Mouse (Mus musculus) thymus, adult 2 months (tissue): ENCODE measurements around the gene Rnf34.

ENCODE experiments used
- CTCF ChIP-seq: fragments of 200-500 bp; IDR thresholded peaks from 2 replicates; pipeline ENCODE4 v1.5.1; 2012; ENCODE audit warnings: mild to moderate bottlenecking, control low read depth, low read length, moderate library complexity, borderline replicate concordance; ENCODE audit not compliant: control insufficient read depth, poor library complexity, insufficient read depth; ENCODE audit errors: extremely low read depth
- POLR2A ChIP-seq: fragments of 200-500 bp; IDR thresholded peaks from 2 replicates; pipeline ENCODE4 v1.6.1; 2012; ENCODE audit warnings: mild to moderate bottlenecking, low read length, control low read depth, moderate library complexity; ENCODE audit not compliant: control insufficient read depth, poor library complexity, insufficient read depth; ENCODE audit errors: extremely low read depth

DNA sequence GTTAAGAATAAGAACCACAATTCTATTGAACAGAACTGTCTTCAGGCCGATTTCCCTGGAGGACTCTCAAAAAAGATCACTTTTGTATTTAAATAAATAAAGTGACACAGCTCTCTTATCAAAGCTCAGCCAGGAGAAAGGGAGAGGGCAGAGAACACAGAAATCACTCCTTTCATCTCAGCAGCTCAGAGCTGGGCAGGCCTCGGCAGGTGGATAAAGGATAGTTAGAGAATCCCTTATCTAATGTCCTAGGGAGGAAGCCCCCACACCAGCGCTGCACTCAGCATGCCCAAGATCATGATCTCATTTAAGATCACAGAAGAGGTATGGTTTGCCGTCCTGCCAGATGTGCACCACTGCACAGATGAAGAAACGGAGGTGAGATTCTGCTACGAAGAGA lies 52.4 kb downstream of the Rnf34 start:
- no peak for TF ChIP-seq POLR2A
- no peak for TF ChIP-seq CTCF
